Mouse (Mus musculus): ENCODE measurements at regions not wholly inside any gene's neighbourhood (a gene's known extent, or its start where the extent isn't known, plus 50 kb on each side); places are given as distances from the start of the nearest gene placed in this dataset.
A peak's percentile ranks its signal among the peaks of the same experiment; 100 is the strongest.

- DNase-seq = no peak
Measured at GRCm38 (mm10) chr4:100616161-100616915, 137.7 kb downstream of the Ube2u start.

GRCm38 (mm10) chr4:100616916-100617488, 138.4 kb downstream of the Ube2u start:
- no peak for DNase-seq

- DNase-seq = no peak
Measured at GRCm38 (mm10) chr4:100624656-100625055, 146.0 kb downstream of the Ube2u start.

- DNase-seq = no peak
Measured at GRCm38 (mm10) chr4:100626551-100626950, 147.9 kb downstream of the Ube2u start.

GRCm38 (mm10) chr4:100634388-100634787, 142.1 kb upstream of the Cachd1 start:
- no peak for DNase-seq

- no peak for DNase-seq
Measured at GRCm38 (mm10) chr4:100637597-100637996, 138.9 kb upstream of the Cachd1 start.

GRCm38 (mm10) chr4:100661154-100661553, 115.3 kb upstream of the Cachd1 start:
- DNase-seq = no peak

GRCm38 (mm10) chr4:100664619-100665264, 111.7 kb upstream of the Cachd1 start:
- peak in 1 of 2 experiments; percentile 12 for DNase-seq

GRCm38 (mm10) chr4:100670553-100670952, 105.9 kb upstream of the Cachd1 start:
- no peak for DNase-seq

GRCm38 (mm10) chr4:100674916-100675315, 101.6 kb upstream of the Cachd1 start:
- no peak for DNase-seq

- no peak for DNase-seq
Measured at GRCm38 (mm10) chr4:100683757-100684156, 92.7 kb upstream of the Cachd1 start.

- DNase-seq = no peak
Measured at GRCm38 (mm10) chr4:100700002-100700401, 76.5 kb upstream of the Cachd1 start.

GRCm38 (mm10) chr4:100700418-100700817, 76.1 kb upstream of the Cachd1 start:
- DNase-seq = no peak

GRCm38 (mm10) chr4:100705960-100706359, 70.5 kb upstream of the Cachd1 start:
- no peak for DNase-seq

- no peak for DNase-seq
Measured at GRCm38 (mm10) chr4:100707125-100707524, 69.3 kb upstream of the Cachd1 start.

GRCm38 (mm10) chr4:100708247-100708646, 68.2 kb upstream of the Cachd1 start:
- no peak for DNase-seq

- no peak for DNase-seq
Measured at GRCm38 (mm10) chr4:100714240-100714639, 62.2 kb upstream of the Cachd1 start.

- peak in 1 of 2 experiments; percentile 16 for DNase-seq
Measured at GRCm38 (mm10) chr4:100717601-100718000, 58.9 kb upstream of the Cachd1 start.

GRCm38 (mm10) chr4:100722532-100722931, 53.9 kb upstream of the Cachd1 start:
- DNase-seq = peak; percentile 33 to 59

GRCm38 (mm10) chr4:100723053-100723452, 53.4 kb upstream of the Cachd1 start:
- no peak for DNase-seq

- DNase-seq = no peak
Measured at GRCm38 (mm10) chr4:100725811-100726210, 50.7 kb upstream of the Cachd1 start.

- no peak for DNase-seq
Measured at GRCm38 (mm10) chr4:100726496-100726895, 50.0 kb upstream of the Cachd1 start.

Measured in cerebellum, postnatal 25 days (tissue).